Mouse (Mus musculus) CH12.LX (cell line): ENCODE results near the gene Olfr221. TPM values are rescaled to one million over a fixed set of nuclear protein-coding genes. Genes with fewer than 3 reads are reported as not detected.
A peak's percentile ranks its signal among the peaks of the same experiment; 100 is the strongest.

Experiments used
- DNase-seq: peaks from one replicate; pipeline ENCODE4 v3.0.0-alpha.2; 2013; ENCODE audit errors: extremely low read depth
- H3K27ac ChIP-seq: 2 replicates; pipeline ENCODE4 v1.5.1; 2012; ENCODE audit warnings: low read depth, mild to moderate bottlenecking, control low read depth, moderate library complexity; ENCODE audit not compliant: insufficient read depth
- H3K27me3 ChIP-seq: replicated peaks from 2 replicates; pipeline ENCODE3; 2012; ENCODE audit warnings: inconsistent platforms
- H3K36me3 ChIP-seq, 2 experiments: replicated peaks in 1 of 2; 2 replicates each; pipeline versions ENCODE3 to v1.6.1; 2012; ENCODE audit warnings: inconsistent platforms in 1 of 2, low read length in 1 of 2, mild to moderate bottlenecking in 1 of 2, mixed read lengths in 1 of 2, moderate library complexity in 1 of 2; ENCODE audit not compliant: control insufficient read depth in 1 of 2, insufficient read depth in 1 of 2
- H3K4me1 ChIP-seq, 2 experiments: 2 replicates each; pipeline ENCODE4 v1.6.1; 2012; ENCODE audit warnings: inconsistent platforms in 1 of 2, moderate library complexity in 1 of 2; ENCODE audit not compliant: insufficient read depth in 2 of 2, control insufficient read depth in 1 of 2
- H3K4me2 ChIP-seq: 2 replicates; pipeline ENCODE4 v1.6.1; 2012; ENCODE audit warnings: low read depth, mild to moderate bottlenecking, control low read depth; ENCODE audit not compliant: poor library complexity, insufficient read depth, severe bottlenecking
- H3K4me3 ChIP-seq, 3 experiments: fragments of 150-350 bp in 1 of 3; sonication (generic) in 1 of 3; replicated peaks in 1 of 3; 2 replicates each; pipeline versions ENCODE3 to v1.5.1; 2011 to 2012; ENCODE audit warnings: low read depth in 2 of 3, low read length in 2 of 3, mild to moderate bottlenecking in 2 of 3, moderate library complexity in 2 of 3, control low read depth in 1 of 3, improper control_type of control experiment in 1 of 3, inconsistent platforms in 1 of 3, mixed read lengths in 1 of 3; ENCODE audit not compliant: poor library complexity in 1 of 3
- H3K79me2 ChIP-seq: replicated peaks from 2 replicates; pipeline ENCODE4 v1.6.1; 2012; ENCODE audit warnings: mild to moderate bottlenecking, moderate library complexity; ENCODE audit not compliant: control insufficient read depth, poor library complexity, insufficient read depth, severe bottlenecking; ENCODE audit errors: extremely low read depth
- H3K9ac ChIP-seq: 2 replicates; pipeline ENCODE4 v1.6.1; 2012; ENCODE audit warnings: low read depth, mild to moderate bottlenecking, control low read depth, moderate library complexity; ENCODE audit not compliant: insufficient read depth
- H3K9me3 ChIP-seq: replicated peaks from 2 replicates; pipeline ENCODE3; 2012; ENCODE audit warnings: low read length, inconsistent platforms, mixed read lengths
- CTCF ChIP-seq, 2 experiments: IDR thresholded peaks in 1 of 2; conservative IDR thresholded peaks in 1 of 2; 2 replicates each; pipeline ENCODE4 v1.5.1; 2011 to 2012; ENCODE audit warnings: low read depth in 2 of 2, low read length in 2 of 2, improper control_type of control experiment in 1 of 2, inconsistent platforms in 1 of 2, mild to moderate bottlenecking in 1 of 2, moderate library complexity in 1 of 2
- ELF1 ChIP-seq: IDR thresholded peaks from 2 replicates; pipeline ENCODE4 v1.6.1; 2014; ENCODE audit warnings: low read depth, mild to moderate bottlenecking, inconsistent platforms, low read length, improper control_type of control experiment
- ETS1 ChIP-seq: conservative IDR thresholded peaks from 2 replicates; pipeline ENCODE4 v1.6.1; 2012; ENCODE audit warnings: low read depth, mild to moderate bottlenecking, inconsistent platforms, low read length, improper control_type of control experiment, moderate library complexity
- JUN ChIP-seq: IDR thresholded peaks from 2 replicates; pipeline ENCODE4 v1.6.1; 2011; ENCODE audit warnings: low read depth, mild to moderate bottlenecking, low read length, improper control_type of control experiment, moderate library complexity; ENCODE audit not compliant: insufficient read depth
- MYC ChIP-seq: IDR thresholded peaks from 2 replicates; pipeline ENCODE4 v1.6.1; 2011; ENCODE audit warnings: low read depth, mild to moderate bottlenecking, improper control_type of control experiment, low read length
- PAX5 ChIP-seq: IDR thresholded peaks from 2 replicates; pipeline ENCODE4 v1.6.1; 2012; ENCODE audit warnings: low read length, inconsistent platforms, mixed read lengths
- POLR2AphosphoS2 ChIP-seq: IDR thresholded peaks from 2 replicates; pipeline ENCODE4 v1.6.1; 2011; ENCODE audit warnings: low read depth, low read length, improper control_type of control experiment
- RAD21 ChIP-seq: IDR thresholded peaks from 2 replicates; pipeline ENCODE4 v1.6.1; 2011; ENCODE audit warnings: low read depth, mild to moderate bottlenecking, low read length, improper control_type of control experiment, moderate library complexity
- TBP ChIP-seq: conservative IDR thresholded peaks from 2 replicates; pipeline ENCODE4 v1.6.1; 2011; ENCODE audit warnings: low read depth, low read length, improper control_type of control experiment
- ZKSCAN1 ChIP-seq: IDR thresholded peaks from 2 replicates; pipeline ENCODE4 v1.6.1; 2012; ENCODE audit warnings: low read depth, inconsistent platforms, low read length, improper control_type of control experiment, borderline replicate concordance
- dilution Hi-C: fragments of 300-500 bp; cut with MboI; formaldehyde crosslinking; loops from 2 replicates; pipeline ENCODE4 v1.14.3; 2020; ENCODE audit warnings: low sequenced_read_pairs; ENCODE audit not compliant: extremely low pct_unique_long_range_greater_than_20kb, extremely low pct_ligation_motif_present
- in situ Hi-C: fragments of 300-500 bp; cut with MboI; formaldehyde crosslinking; loops from 3 replicates; pipeline ENCODE4 v1.14.3; 2019; ENCODE audit warnings: low sequenced_read_pairs, low pct_ligation_motif_present, low pct_unique_long_range_greater_than_20kb, mixed read lengths
- polyA plus RNA-seq: library from polyadenylated mRNA; unstranded; fragments of >175 nt; gene quantifications from 2 replicates; pipeline ENCODE4 v1.2.1, GENCODE M21; 2012; ENCODE audit warnings: low read depth; ENCODE audit not compliant: insufficient read length
- total RNA-seq, 2 experiments: library from RNA; depleted of rRNA; stranded (reverse); fragments of 300-350 nt in 1 of 2; fragments of >200 nt in 1 of 2; gene quantifications; 2 replicates each; pipeline ENCODE4 v1.2.3; 2012 to 2014

Gene Olfr221
- total and polyA plus RNA-seq, 3 experiments, result not detected

- H3K79me2 ChIP-seq, result no peaks in the 10 kb centered on the region
- H3K4me2 ChIP-seq, result no peak overlapping the region
- TF ChIP-seq CTCF (conservative IDR thresholded peaks at IDR 0.05 in 1 of 2, IDR thresholded peaks at IDR 0.05 in 1 of 2; ENCODE audit: low read depth in 2 of 2, low read length in 2 of 2), result peak in 1 of 2 experiments; percentile 35; a peak in 1 of 4 replicates
- no peak for TF ChIP-seq POLR2AphosphoS2
- TF ChIP-seq, all 38 proteins: peak for 1
- dilution Hi-C loops (no loop called here), in situ Hi-C loops (no loop called here)
- Histone ChIP-seq H3K9me3 (no peaks in the 10 kb centered on the region), H3K4me1 (peaks cover 6 to 25% of the 10 kb centered on the region in 2 experiments), H3K9ac (no peak overlapping the region), H3K27me3 (no peaks in the 10 kb centered on the region), H3K36me3 (peaks cover 21 to 59% of the 10 kb centered on the region in 2 experiments), H3K27ac (no peak overlapping the region), H3K4me3 (no peak overlapping the region)
- DNase-seq, result no peak
Observed at GRCm38 (mm10) chr14:52006241-52006640, 36.0 kb downstream of the Olfr221 start.

- no peak overlapping the region for H3K4me3 ChIP-seq
- no peaks in the 10 kb centered on the region for H3K79me2 ChIP-seq
- in situ Hi-C loops (no loop called here), dilution Hi-C loops (no loop called here)
- TF ChIP-seq RAD21, result no peak
- no peak for TF ChIP-seq TBP
- TF ChIP-seq MYC, result no peak
- H3K4me1 ChIP-seq, result peaks cover 6 to 25% of the 10 kb centered on the region in 2 experiments
- no peaks in the 10 kb centered on the region for H3K9me3 ChIP-seq
- H3K27ac ChIP-seq, result no peak overlapping the region
- H3K27me3 ChIP-seq, result no peaks in the 10 kb centered on the region
- H3K9ac ChIP-seq, result no peak overlapping the region
- DNase-seq, result no peak
- no peak overlapping the region for H3K4me2 ChIP-seq
- H3K36me3 ChIP-seq, result peaks cover 21 to 59% of the 10 kb centered on the region in 2 experiments
Observed at GRCm38 (mm10) chr14:52005616-52006015, 36.6 kb downstream of the Olfr221 start.

GRCm38 (mm10) chr14:52005141-52005540 lies 37.1 kb downstream of the Olfr221 start:
- no peak overlapping the region for H3K9ac ChIP-seq
- no peaks in the 10 kb centered on the region for H3K79me2 ChIP-seq
- H3K27ac ChIP-seq, result no peak overlapping the region
- peaks cover 21 to 59% of the 10 kb centered on the region in 2 experiments for H3K36me3 ChIP-seq
- no peak overlapping the region for H3K4me3 ChIP-seq
- no peaks in the 10 kb centered on the region for H3K27me3 ChIP-seq
- no peaks in the 10 kb centered on the region for H3K9me3 ChIP-seq
- peaks cover 6 to 22% of the 10 kb centered on the region in 2 experiments for H3K4me1 ChIP-seq
- no peak overlapping the region for H3K4me2 ChIP-seq
- DNase-seq, result no peak
- in situ Hi-C loops (no loop called here), dilution Hi-C loops (no loop called here)
- TF ChIP-seq ZKSCAN1, result no peak
- TF ChIP-seq JUN, result no peak
- TF ChIP-seq PAX5, result no peak
- TF ChIP-seq ETS1, result no peak
- TF ChIP-seq ELF1, result no peak
- no peak for TF ChIP-seq CTCF (conservative IDR thresholded peaks at IDR 0.05 in 1 of 2, IDR thresholded peaks at IDR 0.05 in 1 of 2; ENCODE audit: low read depth in 2 of 2, low read length in 2 of 2)
- no peak for TF ChIP-seq POLR2AphosphoS2
- no peak for TF ChIP-seq MYC
